Mouse (Mus musculus) spleen, adult 18-20 months (tissue): ENCODE measurements at regions not wholly inside any gene's neighbourhood (a gene's known extent, or its start where the extent isn't known, plus 50 kb on each side); places are given as distances from the start of the nearest gene placed in this dataset.

Experiments used
- DNase-seq, 2 experiments: peaks; one replicate each; pipeline ENCODE4 v3.0.0; 2022; ENCODE audit warnings: mixed read lengths in 2 of 2

GRCm38 (mm10) chr11:114425447-114425846, 242.9 kb upstream of the Rpl38 start:
- no peak for DNase-seq

GRCm38 (mm10) chr11:114423322-114423721, 245.0 kb upstream of the Rpl38 start:
- DNase-seq, result no peak

DNA sequence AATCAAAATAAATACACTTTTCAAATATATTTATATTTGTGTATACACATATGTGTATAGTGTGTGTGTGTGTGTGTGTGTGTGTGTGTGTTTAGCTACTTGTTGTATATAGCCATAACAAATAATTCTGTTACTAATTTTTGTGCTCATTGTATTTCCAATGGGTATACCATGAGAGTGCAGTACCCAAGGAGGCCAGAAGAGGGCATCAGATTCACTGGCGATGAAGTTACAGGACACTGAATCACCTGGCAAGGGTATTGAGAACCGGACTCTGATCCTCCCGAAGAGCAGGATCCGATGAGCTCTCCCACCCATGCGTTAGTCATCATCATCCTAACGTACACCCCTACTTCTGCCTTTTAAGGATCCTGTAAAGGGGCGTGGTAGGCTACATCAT, 249.3 kb upstream of the Rpl38 start:
- no peak for DNase-seq

GRCm38 (mm10) chr11:114416168-114416567, 252.2 kb upstream of the Rpl38 start:
- no peak for DNase-seq

DNA sequence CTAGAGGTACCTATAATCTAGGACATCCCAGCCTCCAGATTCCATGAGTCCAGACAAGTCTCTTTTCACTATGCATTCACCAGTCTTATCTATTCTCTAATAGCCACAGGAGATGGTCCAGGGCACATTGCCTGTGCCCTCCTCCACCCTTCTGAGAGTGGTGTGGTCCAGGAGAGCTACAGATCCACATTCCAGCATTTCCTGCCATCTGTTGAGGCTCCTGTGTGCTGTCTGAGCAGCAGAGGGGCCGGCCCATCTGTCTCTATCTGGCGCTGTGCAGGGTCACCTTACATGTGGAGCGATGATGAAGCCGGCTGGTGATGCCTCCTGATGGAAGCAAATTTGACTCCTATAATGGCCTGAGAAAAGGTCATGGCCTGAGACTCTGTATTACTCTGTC, 263.9 kb upstream of the Rpl38 start:
- no peak for DNase-seq

GRCm38 (mm10) chr11:114402556-114403320, 265.6 kb upstream of the Rpl38 start:
- DNase-seq, result no peak

DNA sequence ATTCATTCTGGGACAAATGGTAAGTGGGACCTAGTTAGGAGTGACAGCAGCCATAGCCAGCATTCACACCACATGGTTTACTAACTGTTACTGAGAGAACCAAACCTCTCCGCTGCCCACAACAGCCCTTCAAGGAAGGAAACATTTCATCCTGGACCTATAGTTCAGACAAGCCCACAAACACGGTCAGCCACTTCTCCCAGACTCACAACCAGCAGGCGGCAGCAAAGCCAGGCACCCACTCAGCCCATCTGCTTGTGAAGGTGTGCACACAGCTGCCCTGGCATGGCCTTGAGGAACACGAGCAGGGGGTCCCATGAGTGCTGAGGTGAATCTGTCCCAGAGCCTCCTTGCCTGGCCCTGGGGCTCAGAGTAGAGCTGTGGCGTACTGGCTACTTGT, 267.6 kb upstream of the Rpl38 start:
- no peak for DNase-seq

- DNase-seq, result peak in 1 of 2 experiments; percentile 4
These were observed 276.2 kb upstream of the Rpl38 start for GRCm38 (mm10) chr11:114392161-114392560.

DNA sequence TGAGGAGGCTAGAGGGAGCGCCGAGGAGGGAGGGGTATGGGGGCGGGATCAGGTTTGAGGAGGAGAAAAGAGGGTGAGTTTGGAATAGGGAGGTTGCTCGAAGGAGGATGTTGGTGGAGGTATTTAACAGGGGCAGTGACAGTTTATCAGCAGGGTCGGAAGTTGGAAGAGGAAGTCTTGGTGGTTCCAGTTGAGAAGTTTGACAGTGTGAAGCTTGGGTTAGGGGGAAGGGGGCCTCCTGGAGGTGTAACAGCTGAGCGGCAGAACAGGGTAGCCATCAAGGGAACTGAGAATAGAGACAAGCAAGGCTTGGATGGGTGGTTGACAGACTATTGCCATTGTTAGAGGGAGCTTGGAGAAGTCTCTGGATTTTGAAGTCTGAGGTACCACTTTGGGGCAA, 276.8 kb upstream of the Rpl38 start:
- DNase-seq, result peak; percentile 13 to 33

DNA sequence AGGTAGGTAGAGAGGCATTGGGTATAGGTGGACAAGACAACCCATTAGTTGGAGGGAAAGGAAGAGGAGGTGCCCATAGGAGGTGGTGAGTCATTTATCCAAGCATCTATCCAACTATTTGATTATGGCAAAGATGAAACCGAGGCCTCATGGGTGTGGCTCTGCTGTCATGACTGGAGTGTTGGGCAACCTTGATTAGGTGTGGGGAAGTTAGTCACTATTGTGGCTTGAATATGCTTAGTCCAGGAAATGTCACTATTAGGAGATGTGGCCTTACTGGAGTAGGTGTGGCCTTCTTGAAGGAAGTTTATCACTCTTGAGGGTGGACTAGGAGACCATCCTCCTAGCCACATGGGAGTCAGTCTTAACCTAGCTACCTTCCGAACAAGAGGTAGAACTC, 281.2 kb upstream of the Rpl38 start:
- DNase-seq, result no peak

GRCm38 (mm10) chr11:114379411-114379824, 288.9 kb upstream of the Rpl38 start:
- no peak for DNase-seq

- DNase-seq, result no peak
These were observed 292.4 kb upstream of the Rpl38 start for GRCm38 (mm10) chr11:114375921-114376320.

DNA sequence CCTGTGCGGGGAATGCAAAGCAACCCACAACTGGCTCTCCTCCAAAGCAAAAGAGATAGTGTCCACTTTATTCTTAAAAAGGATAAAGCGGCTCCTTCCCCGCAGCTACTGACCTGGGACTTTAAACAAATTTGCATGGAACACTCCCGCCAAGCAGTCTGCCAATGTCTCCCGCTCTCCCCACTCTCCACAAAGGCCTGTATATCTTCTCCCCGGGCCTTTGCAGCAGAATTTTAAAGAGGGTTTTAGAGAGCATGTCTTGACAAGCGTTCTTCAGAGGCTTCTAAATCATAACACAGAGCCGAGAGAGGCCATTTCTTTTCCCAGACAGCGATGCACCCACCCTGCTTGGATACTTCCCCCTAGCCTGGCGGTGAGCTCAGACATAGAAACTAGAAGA, 297.6 kb upstream of the Rpl38 start:
- no peak for DNase-seq

DNA sequence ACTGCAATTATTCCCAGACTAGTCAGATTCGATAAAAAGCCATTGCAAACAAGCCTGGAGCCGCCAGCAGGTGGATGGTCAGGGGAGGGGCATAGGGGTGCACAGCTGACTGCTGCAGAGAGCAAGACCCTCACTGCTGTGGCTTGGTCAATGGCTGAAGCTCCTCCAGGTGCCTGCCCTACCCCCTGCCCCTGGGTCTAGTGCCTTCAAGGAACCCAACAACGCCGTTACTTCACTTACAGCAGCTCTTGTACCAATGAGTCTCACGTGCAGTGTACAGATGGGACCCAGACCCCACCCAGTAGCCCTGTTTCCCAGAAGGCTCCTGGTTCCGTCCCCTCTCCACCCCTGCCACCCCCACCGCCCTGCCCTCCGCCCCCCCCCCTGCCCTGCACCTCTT, 300.5 kb upstream of the Rpl38 start:
- no peak for DNase-seq

DNA sequence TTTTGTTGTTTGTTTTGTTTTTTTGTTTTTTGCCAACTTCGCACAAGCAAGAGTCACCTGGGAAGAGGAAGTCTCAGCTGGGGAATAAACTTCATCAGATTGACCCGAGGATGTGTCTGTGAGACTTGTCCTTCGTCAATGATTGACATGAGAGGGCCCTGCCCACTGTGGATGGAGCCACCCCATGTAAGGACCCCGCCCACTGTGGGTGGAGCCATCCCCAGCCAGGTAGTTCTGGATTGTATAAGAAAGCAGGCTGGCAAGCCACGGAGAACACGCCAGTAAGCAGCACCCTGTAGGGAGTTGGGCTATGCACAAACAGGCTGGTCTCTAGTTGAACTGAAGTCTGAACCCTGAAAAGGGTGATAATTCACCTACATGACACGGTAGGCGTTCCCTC, 294.1 kb upstream of the Sdk2 start:
- DNase-seq, result no peak

- DNase-seq, result no peak
These were observed 293.5 kb upstream of the Sdk2 start for GRCm38 (mm10) chr11:114360321-114360720.

- DNase-seq, result no peak
These were observed 285.4 kb upstream of the Sdk2 start for GRCm38 (mm10) chr11:114352146-114352795.

GRCm38 (mm10) chr11:114336839-114337484, 270.1 kb upstream of the Sdk2 start:
- no peak for DNase-seq

DNA sequence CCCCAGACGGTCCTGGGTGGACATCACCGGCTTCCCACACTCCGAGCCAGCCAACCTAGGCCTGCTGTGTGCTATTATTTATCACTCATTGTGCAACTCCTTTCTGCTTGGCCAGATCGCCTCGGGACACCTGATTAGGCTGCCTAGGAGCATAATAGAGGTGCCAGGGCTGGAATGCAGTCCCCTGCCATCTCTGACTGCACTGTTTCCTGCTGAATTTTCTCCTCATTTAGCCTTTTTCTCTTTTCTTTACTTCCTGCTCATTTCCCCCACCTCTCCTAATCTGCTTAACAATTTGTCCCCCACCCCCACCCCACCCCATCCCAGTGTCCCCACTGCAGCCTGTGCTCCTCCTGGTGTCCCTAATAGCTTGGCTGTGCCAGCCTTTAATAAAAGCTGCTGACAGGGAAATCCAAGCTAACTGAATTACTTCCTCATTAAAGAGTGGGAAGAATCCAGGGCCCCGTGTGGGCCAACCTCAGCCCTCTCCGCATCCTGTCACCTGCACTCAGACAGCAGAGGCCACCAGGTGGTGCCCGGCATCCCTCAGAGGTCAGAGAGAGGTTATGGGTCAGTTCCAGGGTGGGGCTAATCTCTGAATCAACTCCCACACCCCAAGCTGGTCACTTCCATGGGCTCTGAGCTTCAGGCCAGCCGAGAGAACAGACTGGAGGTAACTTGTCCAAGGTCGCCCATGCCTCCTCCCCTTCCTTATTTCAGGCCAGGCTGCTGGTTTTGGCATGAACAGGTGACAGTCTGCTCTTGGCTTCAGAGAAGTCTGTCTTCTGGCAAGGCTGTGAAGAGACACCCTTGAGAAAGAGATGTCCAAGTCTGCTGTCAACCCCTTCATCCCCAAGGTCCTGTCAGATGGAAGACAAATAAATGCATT, 269.3 kb upstream of the Sdk2 start:
- no peak for DNase-seq

DNA sequence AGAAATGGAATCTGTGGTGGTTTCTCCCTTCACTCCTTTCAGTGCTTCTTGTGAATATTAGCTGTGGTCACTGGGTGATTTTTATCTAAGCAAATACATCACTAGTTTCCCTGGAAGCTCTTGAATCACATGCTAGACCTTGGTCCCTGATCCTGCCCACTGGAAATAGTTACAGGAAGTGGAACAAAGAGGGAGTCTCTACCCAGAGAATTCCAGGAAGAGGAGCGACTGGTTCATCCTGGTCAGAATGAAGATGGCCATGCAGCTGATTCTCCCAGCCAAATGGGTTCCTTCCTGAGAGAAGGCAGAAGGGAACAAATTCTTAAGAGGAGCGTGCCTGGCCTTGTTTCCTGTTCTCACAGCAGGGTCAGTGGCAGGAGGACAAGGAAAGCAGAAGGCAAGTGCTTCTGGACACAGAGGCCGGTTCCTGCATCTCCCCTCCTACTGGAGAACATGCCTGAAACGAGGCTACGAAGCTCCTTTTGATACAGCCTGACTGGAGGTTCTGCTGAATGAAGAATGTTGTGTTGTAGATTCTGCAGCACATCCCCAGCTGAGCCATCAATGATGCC, 264.8 kb upstream of the Sdk2 start:
- no peak for DNase-seq

- DNase-seq, result no peak
These were observed 263.5 kb upstream of the Sdk2 start for GRCm38 (mm10) chr11:114330316-114330715.

GRCm38 (mm10) chr11:114322627-114323026, 255.8 kb upstream of the Sdk2 start:
- DNase-seq, result no peak

GRCm38 (mm10) chr11:114321974-114322373, 255.1 kb upstream of the Sdk2 start:
- DNase-seq, result no peak
